Mouse (Mus musculus): Measurements from ENCODE around the gene Ceacam10.

DNA sequence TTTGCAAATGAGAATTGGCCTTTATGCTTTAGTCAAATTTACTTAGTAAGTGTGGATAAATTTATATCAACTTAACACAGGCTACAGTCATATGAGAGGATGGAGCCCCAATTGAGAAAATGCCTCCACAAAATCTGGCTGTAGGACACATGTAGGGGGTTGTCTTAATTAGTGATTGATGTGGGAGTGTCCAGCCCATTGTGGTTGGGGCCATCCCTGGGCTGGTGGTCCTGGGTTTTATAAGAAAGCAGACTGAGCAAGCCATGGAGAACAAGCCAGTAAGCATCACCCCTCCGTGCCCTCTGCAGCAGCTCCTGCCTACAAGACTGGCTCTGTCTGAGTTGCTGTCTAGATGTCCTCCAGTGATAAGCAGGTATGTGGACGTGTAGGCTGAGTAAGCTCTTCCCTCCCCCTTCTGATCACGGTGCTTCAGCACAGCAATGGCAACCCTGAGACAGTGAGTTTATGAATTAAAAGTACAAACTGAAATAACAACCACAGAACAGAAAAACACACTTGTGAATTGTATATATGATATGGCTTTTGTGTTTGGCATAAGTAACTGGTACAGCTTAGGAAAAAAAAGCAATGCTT, 3.0 kb upstream of the Ceacam10 start:
- TF ChIP-seq EP300 (IDR thresholded peaks at IDR 0.05; ENCODE audit: low read depth), result no peak
- TF ChIP-seq CTCF (IDR thresholded peaks at IDR 0.05; ENCODE audit: low read depth), result no peak

All from liver, embryonic 14.5 days (tissue).